Mouse (Mus musculus) kidney, adult 2 months (tissue): ENCODE measurements around the gene 4933427D14Rik.

Experiments
- CTCF ChIP-seq: fragments of 200-500 bp; conservative IDR thresholded peaks from 2 replicates; pipeline ENCODE4 v1.5.1; 2011; ENCODE audit warnings: low read depth, mild to moderate bottlenecking, control low read depth, low read length, moderate library complexity, mixed read lengths; ENCODE audit not compliant: insufficient read depth, insufficient read length
- POLR2A ChIP-seq: fragments of 200-500 bp; IDR thresholded peaks from one replicate; pipeline ENCODE4 v1.6.1; 2011; ENCODE audit warnings: low read depth, low read length, control low read depth

GRCm38 (mm10) chr11:72217116-72217515 lies 9.9 kb upstream of the 4933427D14Rik start:
- TF ChIP-seq CTCF (no peak), POLR2A (no peak)
